In the genomic region with DNA sequence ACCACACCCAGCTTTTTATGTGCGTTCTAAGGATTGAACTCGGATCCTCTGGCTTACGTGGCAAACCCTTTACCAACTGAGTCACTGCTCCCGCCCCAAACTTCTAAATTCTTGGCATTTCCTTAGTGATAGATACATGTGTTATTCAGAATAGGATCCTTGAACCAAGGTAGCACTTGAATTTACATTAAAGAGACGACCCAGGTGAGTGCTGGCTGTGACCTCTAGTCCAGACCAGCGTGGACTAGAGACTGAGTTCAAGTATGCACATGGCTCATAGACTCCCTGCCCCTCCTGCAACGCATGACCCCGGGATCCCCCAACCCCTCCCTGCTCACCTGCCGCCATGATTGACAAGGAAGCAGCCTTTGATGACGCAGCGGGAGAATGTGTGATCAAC, we compare ENCODE assay signal across 31 mouse cellular contexts.
"Had no signal": no experiment of that assay in that cellular context is flagged by ENCODE, and none has a peak within 500 bp of the region (broad histone marks: within the 10 kb centered on the region; RNA-seq: fewer than 3 reads in every experiment).

No protein-coding gene starts in this region.

- H3K36me3 ChIP-seq: limb, embryonic 10.5 days; limb, embryonic 12.5 days; limb, embryonic 13.5 days; limb, embryonic 15.5 days; liver, embryonic 12.5 days; liver, embryonic 13.5 days; liver, embryonic 15.5 days; lung, embryonic 15.5 days; midbrain, embryonic 10.5 days; midbrain, embryonic 12.5 days; midbrain, embryonic 13.5 days; midbrain, embryonic 15.5 days had no signal

- H3K9me3 ChIP-seq: limb, embryonic 10.5 days; limb, embryonic 12.5 days; limb, embryonic 13.5 days; limb, embryonic 15.5 days; liver, embryonic 12.5 days; liver, embryonic 13.5 days; liver, embryonic 15.5 days; lung, embryonic 15.5 days; midbrain, embryonic 10.5 days; midbrain, embryonic 12.5 days; midbrain, embryonic 13.5 days; midbrain, embryonic 15.5 days had no signal

- H3K27me3 ChIP-seq: limb, embryonic 12.5 days; limb, embryonic 13.5 days; limb, embryonic 15.5 days; liver, embryonic 12.5 days; liver, embryonic 13.5 days; liver, embryonic 15.5 days; lung, embryonic 15.5 days; megakaryocyte, embryonic 14.5 days; midbrain, embryonic 12.5 days; midbrain, embryonic 13.5 days; midbrain, embryonic 15.5 days had no signal

- H3K4me2 ChIP-seq: limb, embryonic 12.5 days; limb, embryonic 13.5 days; limb, embryonic 15.5 days; liver, embryonic 11.5 days; liver, embryonic 12.5 days; liver, embryonic 13.5 days; liver, embryonic 15.5 days; lung, embryonic 14.5 days; lung, embryonic 15.5 days; midbrain, embryonic 11.5 days; midbrain, embryonic 12.5 days; midbrain, embryonic 13.5 days; midbrain, embryonic 15.5 days had no signal

- H3K9ac ChIP-seq: limb, embryonic 12.5 days; limb, embryonic 13.5 days; limb, embryonic 15.5 days; liver, embryonic 12.5 days; liver, embryonic 13.5 days; liver, embryonic 14.5 days; liver, embryonic 15.5 days; liver, postnatal 0 days; lung, embryonic 14.5 days; lung, embryonic 15.5 days; midbrain, embryonic 12.5 days; midbrain, embryonic 13.5 days; midbrain, embryonic 15.5 days had no signal

- H3K4me3 ChIP-seq: limb, embryonic 10.5 days; limb, embryonic 12.5 days; limb, embryonic 13.5 days; limb, embryonic 15.5 days; liver, embryonic 12.5 days; liver, embryonic 13.5 days; liver, embryonic 15.5 days; lung, embryonic 15.5 days; megakaryocyte, embryonic 14.5 days; midbrain, embryonic 10.5 days; midbrain, embryonic 12.5 days; midbrain, embryonic 13.5 days; midbrain, embryonic 15.5 days; myocyte had no signal

- H3K27ac ChIP-seq: limb, embryonic 10.5 days; limb, embryonic 12.5 days; limb, embryonic 13.5 days; limb, embryonic 15.5 days; liver, embryonic 12.5 days; liver, embryonic 13.5 days; liver, embryonic 14.5 days; liver, embryonic 15.5 days; lung, embryonic 15.5 days; macrophage; midbrain, embryonic 10.5 days; midbrain, embryonic 12.5 days; midbrain, embryonic 13.5 days; midbrain, embryonic 15.5 days had no signal

- H3K4me1 ChIP-seq: limb, embryonic 12.5 days; limb, embryonic 15.5 days; liver, embryonic 12.5 days; liver, embryonic 13.5 days; liver, embryonic 15.5 days; lung, embryonic 15.5 days; megakaryocyte, embryonic 14.5 days; midbrain, embryonic 10.5 days; midbrain, embryonic 13.5 days had no signal

- ATAC-seq: liver, embryonic 12.5 days; liver, postnatal 0 days; lung, postnatal 0 days; midbrain, embryonic 13.5 days; midbrain, embryonic 15.5 days; midbrain, embryonic 16.5 days had no signal

- DNase-seq: left cerebral cortex, postnatal 4 days; liver; liver, embryonic 13.5 days; liver, postnatal 0 days; lung, adult 18-20 months; lung, adult 2 months; lung, embryonic 14.5 days; lung, postnatal 10 days; lung, postnatal 14 days; lung, postnatal 36 days; lung, postnatal 4 days; midbrain, embryonic 14.5 days had no signal
